Mouse (Mus musculus): ENCODE results near the gene Wdhd1. TPM values are rescaled to one million over a fixed set of nuclear protein-coding genes. Genes with fewer than 3 reads are reported as not detected.

Gene Wdhd1
- total and polyA plus RNA-seq, 3 experiments: 51.6 to 91.5 TPM; not detected in 1

GRCm38 (mm10) chr14:47234032-47234431 is 42.6 kb downstream of the Wdhd1 start (continued):
- no peak for TF ChIP-seq MEF2A (IDR thresholded peaks at IDR 0.05; ENCODE audit: extremely low read depth, insufficient replicate concordance, low read depth, low read length, poor library complexity, severe bottlenecking)
- no peak for TF ChIP-seq POLR2A (IDR thresholded peaks at IDR 0.05; ENCODE audit: control insufficient read depth in 1 of 2, insufficient read depth in 1 of 2, low read depth in 1 of 2, low read length in 2 of 2, poor library complexity in 1 of 2)
- TF ChIP-seq NRF1 (IDR thresholded peaks at IDR 0.05; ENCODE audit: insufficient read depth, low read depth, low read length, poor library complexity, severe bottlenecking): no peak
- no peak for TF ChIP-seq CTCF (IDR thresholded peaks at IDR 0.05 in 2 of 3, conservative IDR thresholded peaks at IDR 0.05 in 1 of 3; ENCODE audit: control insufficient read depth in 1 of 3, insufficient read depth in 1 of 3, low read depth in 2 of 3, low read length in 3 of 3, poor library complexity in 1 of 3, severe bottlenecking in 1 of 3)
- no peak for TF ChIP-seq ELF1 (IDR thresholded peaks at IDR 0.05; ENCODE audit: low read depth, low read length)
- TF ChIP-seq USF1 (IDR thresholded peaks at IDR 0.05; ENCODE audit: low read depth, low read length): no peak
- TF ChIP-seq GABPA (IDR thresholded peaks at IDR 0.05; ENCODE audit: low read depth, low read length): no peak
- no peak for TF ChIP-seq UBTF (IDR thresholded peaks at IDR 0.05; ENCODE audit: borderline replicate concordance, insufficient read depth, low read depth, low read length)
- TF ChIP-seq GATA1 (IDR thresholded peaks at IDR 0.05; ENCODE audit: low read depth, low read length): peak; percentile 86
- TF ChIP-seq USF2 (IDR thresholded peaks at IDR 0.05; ENCODE audit: borderline replicate concordance in 1 of 2, insufficient read depth in 1 of 2, low read depth in 1 of 2, low read length in 2 of 2): no peak
- 0 out of 2 replicates have a peak, but pooled peaks have one; percentile 6 for TF ChIP-seq ZNF384 (IDR thresholded peaks at IDR 0.05; ENCODE audit: low read depth, low read length)
- TF ChIP-seq MAX (IDR thresholded peaks at IDR 0.05; ENCODE audit: low read length): no peak
- TF ChIP-seq JUND (IDR thresholded peaks at IDR 0.05; ENCODE audit: low read depth, low read length): no peak
- TF ChIP-seq MYB (IDR thresholded peaks at IDR 0.05; ENCODE audit: low read depth, low read length): no peak
- TF ChIP-seq POLR2AphosphoS2 (IDR thresholded peaks at IDR 0.05; ENCODE audit: low read length): no peak
- no peak for TF ChIP-seq SIN3A (IDR thresholded peaks at IDR 0.05; ENCODE audit: low read length)
- TF ChIP-seq TBP (IDR thresholded peaks at IDR 0.05; ENCODE audit: low read depth, low read length): no peak

- Histone ChIP-seq H3K9me3 (replicated peaks; ENCODE audit: insufficient read depth, low read length) (no peaks in the 10 kb centered on the region), H3K79me2 (ENCODE audit: control insufficient read depth, insufficient read depth, low read length, poor library complexity) (no peaks in the 10 kb centered on the region), H3K36me3 (ENCODE audit: control insufficient read depth in 1 of 2, insufficient read depth in 2 of 2, low read length in 2 of 2) (peaks cover 0 to 13% of the 10 kb centered on the region in 2 experiments; a peak in 2 of 4 replicates), H3K4me1 (ENCODE audit: control insufficient read depth in 1 of 2, insufficient read depth in 2 of 2, low read length in 2 of 2) (peaks cover 11 to 14% of the 10 kb centered on the region in 2 experiments), H3K27me3 (ENCODE audit: control insufficient read depth in 1 of 2, insufficient read depth in 2 of 2, low read length in 2 of 2) (no peaks in the 10 kb centered on the region), H3K4me3 (ENCODE audit: control insufficient read depth in 1 of 2, insufficient read depth in 1 of 2, low read depth in 2 of 2, low read length in 2 of 2) (no peak overlapping the region), H3K27ac (ENCODE audit: control insufficient read depth, low read depth, low read length) (no peak overlapping the region), H3K9ac (ENCODE audit: control insufficient read depth, low read depth, low read length, poor library complexity, severe bottlenecking) (no peak overlapping the region)
- DNase-seq (ENCODE audit: low read depth, low spot score): peak; percentile 69
- no peak for TF ChIP-seq MAFK (IDR thresholded peaks at IDR 0.05; ENCODE audit: borderline replicate concordance, low read depth, low read length)
- peak; percentile 39 to 54; a peak in 2 of 4 replicates for TF ChIP-seq EP300 (IDR thresholded peaks at IDR 0.05; ENCODE audit: low read depth in 1 of 2, low read length in 2 of 2)
- TF ChIP-seq TAL1 (IDR thresholded peaks at IDR 0.05; ENCODE audit: low read length): peak; percentile 48
- TF ChIP-seq GATA1 (IDR thresholded peaks at IDR 0.05; ENCODE audit: low read depth, low read length): peak; percentile 81
- TF ChIP-seq RCOR1 (IDR thresholded peaks at IDR 0.05; ENCODE audit: low read depth, low read length): peak; percentile 50; the same call in 1 of the 2 replicates
- TF ChIP-seq ETS1 (IDR thresholded peaks at IDR 0.05; ENCODE audit: low read depth, low read length): no peak
- TF ChIP-seq TCF12 (IDR thresholded peaks at IDR 0.05; ENCODE audit: low read depth, low read length): peak; percentile 57; the same call in 1 of the 2 replicates
These were observed 43.1 kb downstream of the Wdhd1 start for GRCm38 (mm10) chr14:47233602-47234001.
